Mouse (Mus musculus): ENCODE results near the gene Lmx1b. TPM values are rescaled to one million over a fixed set of nuclear protein-coding genes. Genes with fewer than 3 reads are reported as not detected.

Gene Lmx1b
- total RNA-seq, 2 experiments from 2014 or later, result 0.05 to 0.08 TPM

DNA sequence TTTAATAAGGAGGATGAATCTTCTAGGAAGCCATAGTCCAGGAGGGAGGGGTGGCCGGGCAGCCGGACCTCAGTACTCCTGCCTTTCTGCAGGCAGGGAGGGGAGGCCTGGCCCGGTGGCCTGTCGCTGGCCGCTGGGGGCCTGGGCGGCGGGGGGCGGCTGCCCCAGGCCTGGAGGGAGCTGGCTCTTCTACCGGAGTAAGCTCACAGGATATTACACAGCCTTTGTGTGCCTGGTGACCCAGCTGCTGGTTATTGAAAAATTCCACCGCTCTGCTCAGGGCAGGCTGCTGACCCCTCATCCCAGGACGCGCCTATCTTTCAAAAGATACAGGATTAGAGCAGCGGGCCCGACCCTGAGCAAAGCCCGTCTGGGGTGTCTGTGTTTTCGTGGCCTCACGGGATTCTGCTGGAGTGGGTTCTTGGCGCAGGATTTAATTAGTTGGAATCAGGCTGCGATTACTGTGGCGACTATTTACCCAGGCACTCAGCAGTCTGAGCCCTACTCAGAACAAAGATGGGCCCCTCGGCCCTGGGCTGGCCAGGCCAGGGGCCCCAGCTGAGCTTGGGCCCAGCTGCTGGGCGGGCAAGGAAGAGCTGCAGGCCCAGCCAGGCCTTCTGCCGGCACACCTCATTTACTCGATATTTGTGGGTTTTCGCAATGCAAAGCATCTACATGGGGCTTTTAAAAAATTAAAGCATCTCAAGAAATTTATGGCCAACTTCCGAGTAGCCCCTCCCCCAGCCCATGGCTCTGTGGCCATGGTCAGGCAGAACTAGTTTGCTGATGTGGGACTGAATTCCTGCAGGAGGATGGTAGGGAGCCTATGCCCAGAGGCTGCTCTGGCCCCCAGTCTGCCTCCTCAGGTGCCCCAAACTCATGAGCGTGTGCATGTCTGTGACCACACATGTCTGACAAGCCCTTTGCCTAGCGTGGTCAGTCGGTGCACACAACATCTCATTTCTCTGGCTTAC is 55.1 kb downstream of the Lmx1b start:
- DNase-seq, result no peak
- intact Hi-C loops (cut with DNase I), result no loop called here

DNA sequence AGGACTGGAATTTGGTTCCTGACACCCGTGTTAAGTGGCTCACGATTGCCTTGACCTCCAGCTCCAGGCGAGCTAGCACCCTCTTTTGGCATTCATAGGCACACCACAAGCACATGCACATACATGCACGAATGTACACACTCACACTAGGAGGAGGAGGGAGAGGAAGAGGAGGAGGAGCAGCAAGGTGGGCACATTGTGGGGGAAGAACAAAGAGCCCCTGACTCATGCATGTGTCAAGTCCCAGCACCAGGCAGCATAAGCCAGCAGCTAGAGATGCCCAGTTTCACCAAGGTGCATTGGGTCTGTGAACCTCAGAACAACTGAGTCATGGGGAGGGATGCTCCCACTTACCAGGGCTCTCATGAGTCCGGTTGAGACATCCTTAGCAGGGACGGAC is 56.5 kb downstream of the Lmx1b start:
- intact Hi-C loops (cut with DNase I), result no loop called here
- no peak for DNase-seq

DNA sequence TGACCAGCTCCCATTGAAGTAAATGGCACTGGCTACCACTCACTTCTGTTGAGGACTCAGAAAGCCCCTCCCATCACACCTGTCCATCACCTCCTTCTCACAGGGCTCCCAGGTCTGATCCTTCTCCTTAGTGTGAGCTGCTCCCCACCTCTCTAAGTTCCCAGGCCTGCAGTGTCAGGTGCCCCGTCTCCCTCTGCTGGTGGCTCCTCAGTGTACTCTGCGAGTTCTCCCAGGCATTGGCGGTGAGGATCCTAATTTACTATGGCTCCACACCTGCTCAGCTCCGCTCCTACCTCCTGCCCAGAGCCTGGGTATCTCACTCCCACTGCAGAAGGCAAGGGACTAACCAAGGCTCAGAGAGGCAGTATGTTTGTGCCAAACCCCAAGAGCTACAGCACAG is 57.0 kb downstream of the Lmx1b start:
- intact Hi-C loops (cut with DNase I), result no loop called here
- DNase-seq, result no peak

DNA sequence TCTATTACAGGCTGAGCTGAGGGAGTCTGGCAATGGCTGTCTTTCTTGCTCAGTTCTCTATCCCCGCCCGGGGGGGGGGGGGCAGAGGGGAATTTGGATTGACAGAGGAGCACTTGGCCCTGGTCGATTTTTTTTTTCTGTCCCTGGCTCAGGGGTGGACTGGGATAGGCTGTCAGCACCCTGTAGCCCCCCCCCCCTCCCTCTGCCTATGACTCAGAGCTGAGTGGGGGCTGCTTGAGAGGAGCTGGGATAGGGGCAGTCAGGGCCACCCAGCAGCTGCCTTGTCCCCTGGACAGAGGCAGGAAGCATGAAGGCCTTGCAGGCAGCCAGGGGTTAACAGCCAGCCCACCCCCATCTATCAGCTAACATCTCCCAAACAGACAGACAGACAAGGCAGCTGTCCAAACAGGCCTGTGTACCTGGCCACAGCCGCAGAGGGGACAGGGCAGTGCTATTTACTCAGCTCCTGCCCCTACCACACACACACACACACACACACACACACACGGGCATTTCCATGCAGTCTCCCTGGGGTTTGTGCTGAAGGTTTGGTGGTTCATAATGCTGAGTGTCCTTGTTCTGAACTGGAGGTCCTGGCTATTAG is 57.8 kb downstream of the Lmx1b start:
- no peak for DNase-seq
- intact Hi-C loops (cut with DNase I), result no loop called here

- intact Hi-C loops (cut with DNase I), result no loop called here
- no peak for DNase-seq
These were observed 58.4 kb downstream of the Lmx1b start for GRCm38 (mm10) chr2:33581866-33582265.

DNA sequence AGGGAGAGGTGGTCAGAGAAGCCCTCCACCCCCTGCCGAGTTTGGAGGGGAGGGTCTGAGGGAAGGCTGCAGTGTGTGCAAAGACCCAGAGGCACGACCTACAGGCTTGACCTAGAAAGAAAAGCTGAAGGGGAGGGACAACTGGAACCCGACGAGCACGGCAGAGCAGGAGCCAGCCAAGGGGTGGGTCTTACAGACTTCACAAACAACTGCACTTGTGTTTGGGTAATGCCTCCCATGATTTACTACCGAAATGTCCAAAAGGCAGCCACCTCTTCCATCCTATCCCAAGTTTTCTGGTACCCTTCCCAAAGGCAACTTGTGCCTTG is 58.9 kb downstream of the Lmx1b start:
- no peak for DNase-seq
- intact Hi-C loops (cut with DNase I), result no loop called here

GRCm38 (mm10) chr2:33580697-33581448 is 59.4 kb downstream of the Lmx1b start:
- no peak for DNase-seq
- intact Hi-C loops (cut with DNase I), result no loop called here

DNA sequence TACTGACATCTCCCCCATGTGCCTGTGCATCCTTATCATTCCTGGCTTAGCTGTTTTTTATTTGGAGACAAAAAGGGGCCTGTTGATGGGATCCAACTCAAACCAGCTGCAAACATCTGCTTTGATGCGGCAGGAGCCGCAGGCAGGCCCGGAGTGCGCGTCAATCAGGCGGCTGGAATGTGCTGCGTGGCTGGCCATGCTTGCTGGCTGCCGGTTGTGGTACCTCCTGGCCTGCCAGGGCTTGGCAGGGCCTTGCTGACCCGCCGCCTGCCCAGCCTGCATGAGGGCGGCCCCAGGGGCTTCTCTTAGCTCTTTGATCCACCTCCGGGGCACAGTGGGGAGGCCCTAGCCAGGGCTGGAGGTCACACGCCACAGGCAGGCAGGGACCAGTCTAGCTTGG is 64.9 kb downstream of the Lmx1b start:
- DNase-seq, result no peak
- intact Hi-C loops (cut with DNase I), result no loop called here

- no peak for DNase-seq
- intact Hi-C loops (cut with DNase I), result no loop called here
These were observed 67.2 kb downstream of the Lmx1b start for GRCm38 (mm10) chr2:33573075-33573474.

DNA sequence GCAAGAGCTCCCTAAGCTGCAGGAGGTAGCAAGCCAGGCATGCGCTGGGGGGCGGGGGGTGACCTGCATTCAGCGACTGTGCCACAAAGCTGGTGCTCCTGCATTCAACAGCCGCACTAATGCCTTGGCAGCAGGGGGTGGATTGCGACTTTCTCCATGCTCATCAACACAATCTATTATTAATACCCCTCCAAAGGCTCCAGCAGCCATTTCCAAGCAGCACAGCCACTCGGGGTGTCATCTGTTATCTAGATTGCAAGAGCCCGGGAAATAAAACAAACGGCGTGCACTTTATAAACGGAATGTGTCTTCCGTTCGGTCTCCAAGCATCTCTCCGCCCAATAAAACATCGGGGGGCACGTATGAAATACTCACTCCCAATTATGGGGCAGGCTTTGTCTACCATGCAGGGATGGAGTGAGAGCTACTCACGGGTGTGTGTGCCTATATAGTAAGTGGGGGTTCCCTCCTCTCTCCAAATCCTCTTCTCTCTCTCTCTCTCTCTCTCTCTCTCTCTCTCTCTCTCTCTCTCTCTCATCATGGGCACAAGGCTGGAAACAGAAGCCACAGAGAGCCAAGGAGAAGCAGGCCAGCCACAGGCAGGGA is 69.0 kb downstream of the Lmx1b start:
- DNase-seq, result no peak
- intact Hi-C loops (cut with DNase I), result no loop called here

- no peak for DNase-seq
- intact Hi-C loops (cut with DNase I), result loop anchor here (2.0 kb wide), 1 partner anchor 73 kb away; no protein-coding TSS in a partner anchor
These were observed 70.6 kb downstream of the Lmx1b start for GRCm38 (mm10) chr2:33569698-33570097.

DNA sequence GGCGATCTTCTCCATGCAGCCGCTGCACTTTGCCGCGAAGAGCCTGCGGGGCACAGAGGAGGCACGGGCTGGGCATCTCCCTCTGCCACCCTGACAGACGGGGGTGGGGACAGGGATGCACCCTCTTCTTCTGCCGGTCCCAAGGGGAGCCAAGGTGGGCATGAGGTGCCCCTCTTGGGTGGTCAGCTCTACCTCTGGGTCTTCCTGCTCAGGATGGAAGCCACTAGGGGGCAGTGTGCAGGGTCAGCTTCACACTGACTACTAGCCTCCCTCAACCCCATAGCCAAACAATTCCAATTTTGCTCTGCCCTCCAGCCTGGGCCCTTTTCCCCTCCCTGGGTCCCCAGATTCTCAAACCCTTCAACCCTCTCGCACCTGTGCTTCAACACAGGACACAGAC is 71.1 kb downstream of the Lmx1b start:
- DNase-seq, result peak; percentile 20 to 37
- intact Hi-C loops (cut with DNase I), result loop anchor here (2.0 kb wide), 1 partner anchor 74 kb away; no protein-coding TSS in a partner anchor

DNA sequence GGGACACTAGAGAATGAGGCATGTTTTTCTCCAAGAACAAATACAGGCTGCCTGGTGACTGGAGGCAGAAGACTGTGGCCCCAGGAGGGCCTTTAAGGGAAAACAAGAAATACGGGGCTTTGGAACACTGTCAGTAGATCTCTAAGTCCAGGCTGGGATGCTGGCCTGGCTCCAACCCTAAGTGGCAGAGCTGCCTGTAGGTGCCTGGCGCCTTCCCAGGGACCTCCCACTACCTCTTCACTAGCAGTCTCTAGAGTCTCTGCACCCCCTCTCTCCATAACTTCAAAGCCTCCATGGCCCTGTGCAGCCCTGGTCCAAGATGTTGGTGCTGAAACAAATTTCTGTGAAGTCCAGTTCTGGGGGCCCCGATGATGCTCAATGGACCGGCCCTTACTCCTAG is 74.4 kb downstream of the Lmx1b start:
- intact Hi-C loops (cut with DNase I), result no loop called here
- DNase-seq, result no peak

- DNase-seq, result no peak
- intact Hi-C loops (cut with DNase I), result no loop called here
These were observed 75.6 kb downstream of the Lmx1b start for GRCm38 (mm10) chr2:33564748-33565147.

DNA sequence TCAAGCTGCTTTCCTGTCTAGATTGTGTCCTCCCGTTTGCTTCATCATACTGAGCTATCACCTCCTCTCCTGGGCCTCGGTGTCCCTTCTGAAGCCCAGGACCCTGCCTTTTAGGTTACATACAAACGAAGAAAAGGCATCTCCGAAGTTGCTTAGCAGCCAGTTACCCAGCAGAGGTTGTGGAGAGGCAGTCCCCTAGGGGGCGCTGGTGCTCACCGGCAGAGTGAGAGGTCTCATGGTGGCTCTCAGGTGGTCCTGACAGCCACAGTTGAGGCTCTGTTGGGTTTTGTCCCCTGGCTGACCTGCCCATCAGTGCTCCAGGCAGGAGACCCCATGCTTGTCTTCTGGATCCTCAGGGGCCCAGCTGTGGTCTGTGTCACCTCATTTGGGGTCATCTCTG is 80.6 kb downstream of the Lmx1b start:
- peak in 1 of 2 experiments; percentile 15 for DNase-seq
- intact Hi-C loops (cut with DNase I), result loop anchor here (2.0 to 5.0 kb wide), 2 partner anchors 83 to 402 kb away; no protein-coding TSS in a partner anchor

DNA sequence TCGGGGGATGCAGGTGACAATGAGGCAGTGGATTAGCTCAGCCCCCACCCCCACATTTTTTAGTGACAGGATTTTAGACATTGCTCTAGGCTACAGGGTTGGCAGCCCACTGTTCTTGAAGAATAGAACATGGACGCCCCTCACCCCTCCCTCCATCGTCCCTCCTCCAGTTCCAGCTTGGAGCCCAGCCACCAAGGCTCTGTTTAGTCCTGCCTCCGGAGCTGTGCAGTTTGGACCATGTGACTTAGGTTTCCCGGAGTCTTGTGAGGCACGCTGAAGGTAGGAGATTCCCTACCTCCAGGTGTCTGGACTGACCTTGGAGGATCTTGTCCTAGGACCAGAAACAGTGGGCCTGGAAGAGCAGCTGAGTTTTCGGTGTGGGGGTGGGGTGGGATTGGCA is 81.0 kb downstream of the Lmx1b start:
- DNase-seq, result no peak
- intact Hi-C loops (cut with DNase I), result loop anchor here (2.0 to 5.0 kb wide), 2 partner anchors 83 to 402 kb away; no protein-coding TSS in a partner anchor

DNA sequence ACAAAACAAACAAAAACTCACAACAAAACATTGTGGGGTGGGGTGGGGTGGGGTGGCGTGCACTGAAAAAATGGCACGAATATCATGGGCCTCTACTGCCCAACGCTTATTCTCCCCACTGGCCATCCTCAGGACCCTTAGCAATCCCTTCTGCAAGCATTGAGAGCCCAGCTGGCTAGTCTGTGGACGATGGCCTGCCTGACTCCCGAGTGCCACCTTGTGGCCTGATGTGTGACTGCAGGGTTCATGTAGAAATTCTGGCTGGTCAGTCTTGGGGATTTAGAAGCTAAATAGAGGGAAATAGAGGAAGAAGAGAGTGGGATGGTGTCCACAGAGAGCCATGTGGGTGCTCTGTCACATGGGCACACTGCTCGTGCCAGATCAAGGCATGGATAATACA is 82.1 kb downstream of the Lmx1b start:
- DNase-seq, result peak; percentile 70 to 79
- intact Hi-C loops (cut with DNase I), result loop anchor here (1.0 to 5.0 kb wide), 3 partner anchors 71 to 401 kb away; no protein-coding TSS in a partner anchor

DNA sequence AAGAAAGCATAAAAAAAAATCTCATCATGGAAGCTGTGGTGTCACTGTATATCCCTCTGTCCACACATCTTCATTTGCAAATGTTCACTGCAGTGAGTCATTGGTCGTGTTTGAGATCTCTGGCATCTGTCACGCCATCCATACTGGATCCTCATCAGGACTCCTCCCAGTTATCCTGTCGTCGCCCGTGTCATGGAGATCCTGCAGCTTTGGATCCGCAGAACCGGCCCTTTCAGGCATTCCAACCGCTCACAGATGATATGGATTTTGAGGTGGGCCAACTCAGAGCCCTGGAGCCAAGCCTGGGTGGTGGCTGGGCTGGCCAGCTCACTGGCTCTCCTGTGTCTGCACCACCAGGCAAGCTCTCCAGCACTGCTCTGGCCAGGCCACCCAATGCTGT is 84.7 kb downstream of the Lmx1b start:
- no peak for DNase-seq
- intact Hi-C loops (cut with DNase I), result loop anchor here (5.0 kb wide), 1 partner anchor 398 kb away; no protein-coding TSS in a partner anchor

DNA sequence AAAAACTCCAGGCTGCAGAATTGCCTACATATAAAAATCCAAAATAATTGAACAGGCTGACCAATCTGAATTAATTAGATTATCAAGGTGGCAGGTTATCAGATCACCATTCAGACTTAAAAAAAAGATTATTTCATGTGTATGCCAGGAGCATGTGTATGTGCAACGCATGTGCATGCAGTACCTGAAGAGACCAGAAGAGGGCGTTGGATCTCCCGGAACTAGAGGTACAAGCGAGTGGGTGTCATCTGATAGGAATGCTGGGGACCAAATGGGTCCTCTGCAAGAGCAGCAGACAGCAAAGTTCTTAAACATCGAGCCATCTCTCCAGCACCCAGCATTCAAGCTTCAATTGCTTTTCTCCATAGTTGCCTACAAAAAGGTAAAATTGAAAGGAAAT is 87.6 kb downstream of the Lmx1b start:
- DNase-seq, result no peak
- intact Hi-C loops (cut with DNase I), result no loop called here

GRCm38 (mm10) chr2:33547595-33547994 is 92.7 kb downstream of the Lmx1b start:
- intact Hi-C loops (cut with DNase I), result no loop called here
- no peak for DNase-seq

DNA sequence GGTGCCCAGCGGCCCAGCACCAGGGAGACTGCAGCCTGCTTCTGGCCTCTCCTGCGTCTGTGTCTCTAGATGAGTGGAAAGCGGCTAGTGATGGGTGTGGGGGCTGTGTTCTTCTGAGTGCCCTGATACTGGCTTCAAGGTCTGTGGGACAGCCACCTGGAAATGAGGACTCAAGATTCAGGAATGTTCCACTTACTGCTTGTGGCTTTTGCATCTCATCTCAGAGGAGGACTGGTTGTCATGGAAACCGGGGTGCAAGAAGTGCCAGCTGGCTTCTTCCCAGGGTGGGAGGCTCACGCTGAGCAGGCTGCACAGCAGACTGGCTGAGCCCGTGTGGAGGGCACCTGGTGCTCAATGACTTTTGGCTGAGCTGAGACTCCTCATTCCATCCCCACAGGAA is 93.4 kb downstream of the Lmx1b start:
- intact Hi-C loops (cut with DNase I), result no loop called here
- DNase-seq, result peak in 1 of 2 experiments; percentile 13
